8 mouse cellular contexts compared by ENCODE assay signal in genomic region chr8:78124248-78124647, GRCm38 (mm10).
A peak's percentile ranks its signal among the peaks of the same experiment; 100 is the strongest.
DNase-seq lines count a peak whose midpoint lies in the region; ATAC-seq and TF ChIP-seq lines count a peak whose summit lies in the region.

No protein-coding gene starts in this region.

- H3K4me2 ChIP-seq in kidney, embryonic 16.5 days (replicated peaks; ENCODE audit: low read depth, low read length), result no peak overlapping the region

- peak; percentile 49 for TF ChIP-seq CTCF in kidney, adult 2 months (conservative IDR thresholded peaks at IDR 0.05; ENCODE audit: insufficient read depth, insufficient read length, low read depth, low read length)

- no peak for TF ChIP-seq POLR2A in kidney, adult 2 months (IDR thresholded peaks at IDR 0.05; ENCODE audit: low read depth, low read length)

- 49% methylated on average over 5 of the region's 5 CpGs for WGBS in kidney, adult 2 months
- WGBS in kidney, embryonic 16.5 days, result 52% methylated on average over 5 of the region's 5 CpGs

- no peaks in the 10 kb centered on the region for H3K36me3 ChIP-seq in kidney, adult 2 months (ENCODE audit: control insufficient read depth, insufficient read depth, low read length)
- no peaks in the 10 kb centered on the region for H3K36me3 ChIP-seq in kidney, embryonic 16.5 days (ENCODE audit: insufficient read depth, low read length)

- H3K27ac ChIP-seq in kidney, adult 2 months (ENCODE audit: insufficient read depth, low read depth, low read length), result no peak overlapping the region
- H3K27ac ChIP-seq in kidney, embryonic 16.5 days (ENCODE audit: low read length), result no peak overlapping the region

- DNase-seq in CD4-positive, CD25-positive, alpha-beta regulatory T cell, adult 2 months (ENCODE audit: low read depth, low spot score), result peak; percentile 35
- DNase-seq in kidney, adult 2 months, result peak; percentile 31
- peak; percentile 57 for DNase-seq in adrenal gland, postnatal 14 days
- peak; percentile 21 to 35 for DNase-seq in kidney, postnatal 4 days
- DNase-seq in thymus, postnatal 14 days, result peak; percentile 19
- DNase-seq in cerebellum, adult 11-12 months, result no peak

- H3K27me3 ChIP-seq in kidney, adult 2 months (replicated peaks; ENCODE audit: control insufficient read depth, insufficient read depth, low read length), result no peaks in the 10 kb centered on the region
- H3K27me3 ChIP-seq in kidney, embryonic 16.5 days (ENCODE audit: insufficient read depth, low read length), result no peaks in the 10 kb centered on the region

- H3K4me3 ChIP-seq in kidney, adult 2 months (ENCODE audit: insufficient read depth, low read depth, low read length), result no peak overlapping the region
- no peak overlapping the region for H3K4me3 ChIP-seq in kidney, embryonic 16.5 days (ENCODE audit: low read length)

- H3K9ac ChIP-seq in kidney, embryonic 16.5 days (replicated peaks; ENCODE audit: low read length), result no peak overlapping the region

- H3K9me3 ChIP-seq in kidney, embryonic 16.5 days (ENCODE audit: low read length), result no peaks in the 10 kb centered on the region

- H3K4me1 ChIP-seq in kidney, adult 2 months (ENCODE audit: control insufficient read depth, insufficient read depth, low read length), result no peaks in the 10 kb centered on the region
- H3K4me1 ChIP-seq in kidney, embryonic 16.5 days (ENCODE audit: insufficient read depth, low read length), result no peaks in the 10 kb centered on the region

- no peak for ATAC-seq in CD4-positive, CD25-positive, alpha-beta regulatory T cell, adult 4 months
- no peak for ATAC-seq in kidney, embryonic 16.5 days (ENCODE audit: low FRiP score, low TSS enrichment)
